Mouse (Mus musculus) layer of hippocampus, postnatal 25 days (tissue): ENCODE measurements at regions not wholly inside any gene's neighbourhood (a gene's known extent, or its start where the extent isn't known, plus 50 kb on each side); places are given as distances from the start of the nearest gene placed in this dataset.

Source experiments
- DNase-seq, 2 experiments: peaks; one replicate each; pipeline ENCODE4 v3.0.0; 2022; ENCODE audit warnings: mixed read lengths in 2 of 2, low spot score in 1 of 2; ENCODE audit errors: extremely low spot score in 1 of 2

DNA sequence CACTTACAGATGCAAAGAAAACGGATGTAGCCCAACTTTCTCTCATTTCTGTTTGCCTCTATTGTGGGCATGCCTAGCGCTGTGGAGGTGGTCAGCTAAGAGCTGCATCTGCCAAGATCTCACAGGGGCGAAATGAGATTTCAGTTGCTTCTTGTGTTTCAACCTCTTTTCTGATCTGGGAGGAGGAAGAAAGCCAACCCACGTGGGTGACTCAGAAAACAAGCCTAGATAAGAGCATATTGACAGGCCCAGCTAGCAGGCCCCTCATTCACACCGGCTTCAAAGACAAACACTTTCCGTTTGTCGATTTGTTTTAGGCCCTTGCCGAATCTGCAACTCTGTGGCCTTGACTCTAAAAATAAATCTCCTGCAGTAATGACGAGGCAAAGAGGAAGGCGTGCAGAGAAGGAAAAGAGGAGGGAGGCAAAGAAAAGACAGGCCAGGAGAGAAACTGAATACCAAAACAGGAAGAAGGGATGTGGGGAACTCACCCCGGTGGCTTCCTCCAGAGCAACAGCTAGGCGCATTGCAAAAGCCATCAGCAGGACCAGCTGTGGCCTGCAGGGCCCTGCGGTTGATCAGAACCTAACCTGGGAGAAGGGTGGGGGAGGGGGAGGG is 407.1 kb downstream of the Bcor start:
- DNase-seq, result no peak

DNA sequence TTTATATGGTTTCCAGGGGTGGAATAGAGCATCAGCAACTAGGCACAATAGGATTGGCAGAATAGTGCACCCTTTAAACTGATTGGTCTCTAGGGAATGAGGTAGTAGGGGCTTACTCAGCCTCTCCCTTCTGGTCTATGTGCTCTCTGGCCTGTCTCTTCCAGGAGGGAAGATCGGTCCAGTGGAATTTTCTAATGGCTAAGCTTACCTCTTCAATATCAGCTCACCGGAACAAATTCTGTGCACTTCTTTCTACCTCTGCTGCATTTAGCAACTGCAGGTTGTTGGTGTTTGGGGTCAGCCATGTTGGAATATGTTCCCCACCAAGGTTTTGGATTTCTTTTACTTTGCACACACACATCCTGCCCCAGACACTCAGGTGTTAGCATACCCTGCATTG is 405.1 kb downstream of the Bcor start:
- DNase-seq, result no peak

- peak in 1 of 2 experiments; percentile 5 for DNase-seq
Observed at GRCm38 (mm10) chrX:11763351-11764082, 396.6 kb downstream of the Bcor start.

- no peak for DNase-seq
Observed at GRCm38 (mm10) chrX:11776236-11776899, 383.8 kb downstream of the Bcor start.

DNA sequence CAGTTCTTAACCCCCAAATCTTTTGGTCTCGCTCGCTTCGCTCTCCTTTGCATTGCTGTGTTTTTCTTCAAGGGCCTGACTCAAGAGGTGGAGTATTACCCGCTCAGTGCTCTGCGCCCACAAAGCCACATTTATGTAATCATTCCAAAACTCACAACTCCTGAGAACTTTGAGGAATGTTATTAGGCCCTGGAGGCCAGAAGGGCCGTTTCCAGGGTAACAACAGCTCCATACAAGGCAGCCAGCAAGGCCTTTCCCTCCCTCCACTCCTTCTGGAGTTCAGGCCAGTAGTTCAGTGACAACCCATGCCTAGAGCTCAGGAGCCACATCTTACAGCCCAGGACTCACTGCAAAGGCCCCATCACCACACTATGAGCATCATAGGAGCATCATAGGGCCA is 365.1 kb downstream of the Bcor start:
- no peak for DNase-seq

DNA sequence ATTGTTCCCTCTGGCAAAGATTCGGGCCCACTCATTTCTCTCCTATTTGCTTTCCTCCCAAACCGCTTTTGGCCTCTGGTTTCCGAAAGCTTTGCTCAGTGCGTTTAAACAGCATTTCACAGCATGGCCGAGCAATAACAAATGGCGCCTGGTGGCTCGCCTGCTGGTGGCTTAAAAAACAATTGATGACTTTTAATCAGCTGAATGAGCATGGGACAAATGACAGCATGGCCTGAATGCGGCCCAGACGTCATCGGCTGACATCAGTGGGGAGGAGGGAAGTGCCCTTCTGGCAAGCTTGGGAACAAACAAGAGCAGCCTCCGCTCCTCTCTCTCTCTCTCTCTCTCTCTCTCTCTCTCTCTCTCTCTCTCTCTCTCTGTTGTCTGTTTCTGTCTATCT is 362.3 kb downstream of the Bcor start:
- DNase-seq, result no peak

DNA sequence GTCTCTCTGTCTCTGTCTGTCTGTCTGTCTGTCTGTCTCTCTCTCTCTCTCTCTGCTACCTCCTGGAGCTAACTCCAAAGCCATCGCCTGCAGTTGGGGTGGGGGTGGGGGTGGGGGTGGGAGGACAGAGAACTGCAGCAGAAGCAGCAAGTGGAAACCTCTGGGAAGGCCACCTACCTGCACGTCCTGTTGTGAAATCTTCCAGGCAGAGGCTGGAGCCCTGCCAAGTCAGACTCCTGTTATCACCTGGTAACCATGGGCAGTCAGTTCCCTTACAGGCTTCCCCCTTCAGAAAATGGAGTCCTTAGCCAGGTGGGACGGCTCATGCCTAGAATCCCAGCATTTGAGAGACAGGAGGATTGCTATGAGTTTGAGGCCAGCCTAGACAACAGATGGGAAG is 361.8 kb downstream of the Bcor start:
- DNase-seq, result no peak

- peak; percentile 35 to 39 for DNase-seq
Observed at GRCm38 (mm10) chrX:11800400-11800941, 359.7 kb downstream of the Bcor start.

GRCm38 (mm10) chrX:11801208-11801607 is 358.9 kb downstream of the Bcor start:
- DNase-seq, result no peak

- DNase-seq, result no peak
Observed at GRCm38 (mm10) chrX:11801621-11802020, 358.5 kb downstream of the Bcor start.

DNA sequence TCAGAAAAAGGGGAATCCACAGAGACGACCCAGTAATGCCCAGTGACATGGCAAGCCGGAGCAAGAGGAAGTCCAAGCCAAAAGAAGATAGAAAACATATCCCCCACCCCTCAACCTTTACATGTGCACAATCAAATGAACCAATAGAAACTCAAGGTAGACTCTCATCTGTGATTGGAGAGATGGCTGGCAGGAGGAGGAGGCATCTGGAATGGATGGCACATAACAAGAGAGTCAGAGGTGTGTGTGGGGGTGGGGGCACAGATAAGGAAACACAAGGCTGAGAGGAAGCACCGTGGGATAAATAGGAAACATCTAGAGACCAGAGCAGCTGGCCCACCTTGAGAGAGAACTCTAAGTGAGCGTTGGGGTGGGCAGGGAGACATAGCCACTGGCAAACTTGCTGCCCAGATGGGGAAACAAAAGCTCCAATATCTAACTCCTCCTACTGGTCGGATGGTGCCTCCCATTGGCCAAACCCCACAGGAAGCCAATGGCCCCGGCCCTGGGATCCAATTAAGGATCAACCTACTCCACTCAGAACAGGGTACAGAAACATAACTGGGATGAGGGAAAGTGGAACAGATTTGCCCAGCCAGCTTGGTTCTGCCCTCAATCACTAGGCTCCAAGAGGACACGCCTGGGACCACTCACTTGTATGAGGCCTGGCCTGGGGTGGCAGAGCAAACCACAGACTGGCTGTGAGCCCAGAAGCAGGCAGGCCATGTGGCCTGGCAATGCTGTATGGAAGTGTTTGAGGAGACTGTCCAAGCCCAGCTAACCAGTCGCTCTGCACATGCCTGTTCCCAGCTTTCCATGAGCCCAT is 357.9 kb downstream of the Bcor start:
- DNase-seq, result no peak

- DNase-seq, result no peak
Observed at GRCm38 (mm10) chrX:11803239-11803638, 356.9 kb downstream of the Bcor start.

GRCm38 (mm10) chrX:11806896-11807252 is 353.3 kb downstream of the Bcor start:
- no peak for DNase-seq

DNA sequence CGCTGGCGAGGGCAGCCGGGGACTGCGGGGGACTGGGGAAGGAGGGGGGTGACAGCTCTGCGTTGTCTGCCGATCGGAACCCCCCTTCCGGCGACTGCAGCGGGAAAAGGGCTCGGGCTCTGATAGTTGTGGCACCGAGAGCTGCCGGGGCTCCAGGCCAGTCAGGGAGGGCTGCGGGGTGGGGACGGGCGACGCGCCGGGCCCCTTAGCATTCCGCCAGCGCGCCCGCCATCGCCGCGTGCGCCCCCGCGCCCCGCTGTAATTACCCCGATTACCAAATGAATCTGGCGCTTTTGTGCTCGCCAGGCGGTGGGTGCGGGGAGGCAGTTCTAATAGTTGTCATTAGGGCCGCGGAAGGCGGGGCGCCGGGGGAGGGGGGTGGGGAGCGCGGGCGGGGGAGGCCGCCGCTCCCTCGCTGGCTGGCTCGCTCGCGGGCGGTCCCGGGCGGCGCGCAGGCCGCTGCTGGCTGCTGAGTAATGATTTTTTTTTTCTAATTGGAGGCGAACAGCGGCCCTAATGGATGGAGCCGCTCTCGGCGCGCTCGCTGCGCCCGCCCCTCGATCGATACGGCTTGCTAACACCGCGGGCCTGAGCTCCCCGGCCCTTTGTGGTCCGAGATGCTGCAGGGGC is 352.8 kb downstream of the Bcor start:
- peak; percentile 25 to 46 for DNase-seq

DNA sequence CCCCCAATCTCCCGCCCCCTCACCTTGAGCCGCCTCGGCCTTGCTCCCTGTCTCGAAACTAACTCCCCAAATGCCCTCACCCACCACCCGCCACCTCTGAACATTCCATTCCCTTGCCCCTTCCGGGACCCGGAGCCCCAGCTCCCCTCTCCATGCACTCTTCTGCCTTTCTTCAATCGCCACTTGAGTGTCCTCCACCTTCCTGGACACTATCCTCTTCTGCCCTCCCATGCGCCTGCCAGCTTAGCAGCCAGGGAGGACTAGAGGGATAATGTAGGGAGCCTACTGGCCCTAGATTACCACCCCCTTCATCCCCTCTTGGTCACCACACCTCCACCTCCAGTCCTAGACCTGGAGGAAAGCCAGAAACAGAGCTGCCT is 352.3 kb downstream of the Bcor start:
- DNase-seq, result no peak

- no peak for DNase-seq
Observed at GRCm38 (mm10) chrX:11808911-11809310, 351.2 kb downstream of the Bcor start.

DNA sequence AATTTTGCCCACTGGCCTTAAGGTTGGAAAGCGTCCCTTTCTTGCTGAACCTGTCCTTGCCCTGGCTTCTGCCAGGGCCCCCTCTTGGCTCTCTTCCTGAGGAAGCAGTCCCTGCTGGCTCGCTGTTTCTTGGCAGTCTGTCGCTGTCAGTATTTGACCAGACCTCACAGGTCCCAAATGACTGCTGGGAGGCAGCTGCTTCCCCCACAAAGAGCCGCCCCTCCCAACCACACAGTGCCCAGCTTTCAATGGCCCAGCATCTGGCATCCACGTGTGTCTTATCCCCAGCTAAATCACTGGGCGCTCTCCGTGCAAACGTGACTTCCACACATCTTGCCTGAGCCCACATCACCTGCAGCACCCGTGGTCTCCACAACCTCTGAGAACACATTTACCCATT is 345.3 kb downstream of the Bcor start:
- DNase-seq, result no peak

DNA sequence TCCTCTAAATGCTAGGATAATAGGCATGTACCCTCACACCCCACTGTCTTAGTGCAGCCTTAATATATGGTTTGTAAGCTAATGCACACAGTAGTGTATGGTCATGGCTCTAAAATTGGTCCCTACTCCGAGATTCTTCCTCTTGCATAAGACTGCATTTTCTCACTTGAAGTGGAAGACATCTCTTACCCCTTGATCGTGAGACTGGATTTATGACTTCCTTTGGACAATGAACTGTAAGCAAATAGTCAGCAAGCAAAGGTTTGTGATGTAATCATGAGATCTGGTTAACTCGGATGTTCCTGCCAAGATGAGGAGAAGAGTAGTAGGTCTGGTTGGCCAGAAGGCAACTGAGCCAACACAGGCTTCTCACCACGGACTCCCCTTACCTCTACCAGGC is 344.3 kb downstream of the Bcor start:
- no peak for DNase-seq

GRCm38 (mm10) chrX:11818634-11819033 is 341.5 kb downstream of the Bcor start:
- DNase-seq, result no peak

DNA sequence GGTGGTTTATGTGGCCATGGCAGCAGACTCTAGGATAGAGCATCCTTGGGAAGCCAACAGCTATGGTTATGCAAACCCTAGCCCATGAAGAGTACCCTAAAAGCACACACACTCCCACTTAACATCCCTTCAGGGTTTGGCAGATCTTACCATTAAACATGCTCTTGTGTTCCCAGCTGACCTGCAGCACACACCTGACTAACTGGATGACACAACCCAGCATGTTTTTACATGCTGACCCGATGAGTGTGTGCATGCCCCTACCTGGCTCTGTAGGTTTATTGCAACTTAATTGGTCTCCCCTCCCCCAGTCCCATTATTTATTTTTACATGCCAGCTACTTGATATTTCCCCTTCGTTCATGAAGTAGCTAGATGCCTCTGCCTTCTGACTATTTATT is 339.0 kb downstream of the Bcor start:
- no peak for DNase-seq
